Mouse (Mus musculus) MEL-GATA-1-ER (cell line): ENCODE results near the gene Dcun1d1.

ENCODE experiments used
- DNase-seq: peaks from one replicate; pipeline ENCODE4 v3.0.0-alpha.2; 2012; ENCODE audit warnings: low read depth; ENCODE audit errors: extremely low read depth

Gene Dcun1d1

GRCm38 (mm10) chr3:35931896-35932727, 5.1 kb downstream of the Dcun1d1 start:
- DNase-seq: no peak

GRCm38 (mm10) chr3:35931359-35931758, 5.9 kb downstream of the Dcun1d1 start:
- no peak for DNase-seq

DNA sequence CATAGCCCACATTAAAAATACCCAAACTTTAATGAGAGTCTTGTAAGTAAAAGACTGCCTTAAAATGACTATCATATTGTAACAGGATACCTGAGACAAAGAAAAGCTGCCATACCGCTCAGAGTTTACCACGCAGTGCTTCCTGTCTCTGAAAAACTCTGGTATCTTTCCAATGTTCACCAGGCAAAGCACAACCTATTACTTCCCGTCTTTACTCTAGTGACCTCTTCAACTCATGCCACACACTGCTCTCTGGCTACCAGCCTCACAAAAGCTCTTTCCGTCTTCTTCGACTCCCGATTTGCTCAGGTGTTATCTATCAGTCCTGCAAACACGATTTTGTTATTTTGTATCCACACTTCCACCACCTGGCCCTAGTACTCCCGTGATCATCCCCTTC, 7.4 kb downstream of the Dcun1d1 start:
- DNase-seq: peak; percentile 55

- DNase-seq: no peak
Measured at GRCm38 (mm10) chr3:35929406-35929805, 7.8 kb downstream of the Dcun1d1 start.

GRCm38 (mm10) chr3:35925852-35926251, 11.4 kb downstream of the Dcun1d1 start:
- no peak for DNase-seq

DNA sequence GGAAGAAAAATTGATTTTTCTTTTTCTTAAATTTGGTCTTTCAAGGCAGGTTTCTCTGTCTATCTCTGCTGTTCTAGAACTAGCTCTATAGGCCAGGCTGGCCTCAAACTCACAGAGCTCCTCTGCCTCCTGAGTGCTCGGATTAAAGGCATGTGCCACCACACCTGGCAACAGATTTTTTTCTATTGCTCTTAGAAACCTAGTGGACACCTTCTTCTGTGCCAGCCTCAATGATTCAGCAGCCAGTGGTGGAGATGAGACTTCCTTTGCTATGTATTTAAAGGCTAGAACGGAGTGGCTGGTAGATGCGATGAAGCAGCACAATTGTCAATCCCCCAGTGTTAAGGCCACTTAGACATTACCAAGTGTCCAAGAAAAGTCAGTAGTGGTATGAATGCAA, 13.2 kb downstream of the Dcun1d1 start:
- no peak for DNase-seq

- DNase-seq: peak; percentile 84
Measured at GRCm38 (mm10) chr3:35923495-35923894, 13.8 kb downstream of the Dcun1d1 start.

DNA sequence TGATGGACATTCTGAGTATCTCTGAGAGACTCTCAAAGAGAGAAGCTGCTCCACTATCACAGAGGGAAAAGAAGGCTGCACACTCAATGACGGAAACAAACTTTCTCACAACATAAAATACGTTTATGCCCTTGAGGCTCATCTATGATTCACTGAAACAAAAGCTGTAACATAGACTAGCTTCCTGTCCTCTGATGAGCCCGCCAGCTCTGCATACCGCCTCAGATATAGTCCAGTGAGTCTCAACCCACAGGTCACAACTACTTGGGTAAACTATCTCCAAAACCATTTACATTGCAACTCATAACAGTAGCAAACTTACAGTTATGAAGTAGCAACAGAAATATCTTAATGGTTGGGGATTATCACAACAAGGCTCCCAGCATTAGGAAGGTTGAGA, 14.7 kb downstream of the Dcun1d1 start:
- no peak for DNase-seq

DNA sequence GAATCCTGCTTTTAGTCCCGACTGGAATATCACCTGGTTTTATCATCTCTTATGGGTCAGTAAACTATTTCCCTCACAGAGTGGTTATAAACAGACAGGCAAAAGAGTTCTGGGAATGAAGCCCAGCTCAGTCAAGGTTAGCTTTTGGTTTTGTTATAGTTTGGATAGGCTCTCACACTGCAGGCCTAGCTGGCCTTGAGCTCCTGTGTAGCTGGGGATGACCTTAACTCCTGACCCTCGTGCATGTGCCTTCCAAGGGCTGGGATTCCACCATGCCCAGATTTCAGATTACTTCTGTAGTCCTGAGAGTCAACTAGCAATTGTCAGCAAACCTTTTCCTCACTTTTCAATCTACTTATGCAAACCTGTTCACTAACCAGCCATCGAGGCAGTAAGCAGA, 19.0 kb downstream of the Dcun1d1 start:
- no peak for DNase-seq

GRCm38 (mm10) chr3:35908982-35909680, 28.1 kb downstream of the Dcun1d1 start:
- DNase-seq: no peak

GRCm38 (mm10) chr3:35900555-35901204, 36.6 kb downstream of the Dcun1d1 start:
- DNase-seq: no peak

DNA sequence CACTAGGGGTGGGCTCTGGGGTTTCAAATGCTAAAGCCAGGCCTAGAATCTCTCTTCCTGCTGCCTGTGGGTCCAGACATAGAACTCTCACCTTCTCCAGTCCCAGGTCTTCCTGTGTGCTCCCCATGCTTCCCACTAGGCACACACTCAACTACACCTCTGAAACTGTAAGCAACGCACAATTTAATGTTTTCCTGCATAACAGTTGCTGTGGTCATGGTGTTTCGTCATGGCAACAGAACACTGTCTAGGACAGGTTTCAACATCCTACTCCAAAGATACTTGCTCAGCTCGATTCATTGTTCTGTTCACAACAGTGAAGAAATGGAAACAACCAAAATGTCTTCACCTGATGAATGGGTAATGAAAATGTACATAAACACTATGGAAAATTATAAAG, 38.1 kb downstream of the Dcun1d1 start:
- DNase-seq: no peak

- DNase-seq: no peak
Measured at GRCm38 (mm10) chr3:35897900-35898299, 39.3 kb downstream of the Dcun1d1 start.

- DNase-seq: no peak
Measured at GRCm38 (mm10) chr3:35893156-35893555, 44.1 kb downstream of the Dcun1d1 start.

DNA sequence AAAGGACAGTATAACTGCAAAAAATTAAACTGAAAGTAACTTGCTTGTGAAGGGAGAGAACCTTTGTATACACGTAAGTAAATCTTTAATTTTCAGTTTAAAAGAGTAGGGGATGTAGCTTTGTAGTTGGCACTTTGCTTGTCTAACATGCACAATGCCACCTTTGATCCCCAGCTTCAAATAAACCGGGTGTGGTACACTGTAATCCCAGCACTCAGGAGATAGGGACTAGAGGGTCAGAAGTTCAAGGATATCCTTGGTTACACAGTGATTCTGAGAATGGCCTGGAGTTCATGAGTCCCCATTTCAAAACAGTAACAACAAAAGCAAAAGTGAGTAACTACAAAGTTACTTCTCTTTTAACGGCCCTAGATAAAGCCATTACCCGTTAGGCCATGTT, 46.1 kb downstream of the Dcun1d1 start:
- DNase-seq: no peak

DNA sequence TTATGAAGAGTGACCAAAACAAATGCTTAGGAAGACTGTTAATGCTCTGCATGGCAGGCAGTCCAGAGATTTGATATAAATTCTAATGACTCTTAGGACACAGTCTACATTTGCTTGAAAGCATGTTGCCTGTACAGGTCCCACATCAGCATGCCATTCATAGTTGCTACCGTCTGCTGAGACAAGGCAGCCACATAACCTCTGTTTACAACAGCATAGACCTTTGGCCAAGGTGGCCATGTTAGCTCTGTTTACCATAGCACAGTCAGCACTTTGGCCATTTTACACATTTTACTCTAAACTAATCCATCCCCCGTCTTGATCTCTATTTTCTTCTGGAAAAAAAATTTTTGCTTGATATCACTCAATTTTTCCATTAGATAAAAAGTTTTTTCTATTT, 47.7 kb downstream of the Dcun1d1 start:
- no peak for DNase-seq

- no peak for DNase-seq
Measured at GRCm38 (mm10) chr3:35883267-35883666, 54.0 kb downstream of the Dcun1d1 start.

GRCm38 (mm10) chr3:35849326-35849725, 87.9 kb downstream of the Dcun1d1 start:
- no peak for DNase-seq
